Mouse (Mus musculus): ENCODE measurements around the gene Zfp334. TPM values are rescaled to one million over a fixed set of nuclear protein-coding genes. Genes with fewer than 3 reads are reported as not detected.
A peak's percentile ranks its signal among the peaks of the same experiment; 100 is the strongest.

Zfp334 gene
- polyA plus RNA-seq (2016; fragmentation: Nextera tagmentation; extraction: Ambion mirVana), result 22.9 and 24.0 TPM in 2 replicates

DNA sequence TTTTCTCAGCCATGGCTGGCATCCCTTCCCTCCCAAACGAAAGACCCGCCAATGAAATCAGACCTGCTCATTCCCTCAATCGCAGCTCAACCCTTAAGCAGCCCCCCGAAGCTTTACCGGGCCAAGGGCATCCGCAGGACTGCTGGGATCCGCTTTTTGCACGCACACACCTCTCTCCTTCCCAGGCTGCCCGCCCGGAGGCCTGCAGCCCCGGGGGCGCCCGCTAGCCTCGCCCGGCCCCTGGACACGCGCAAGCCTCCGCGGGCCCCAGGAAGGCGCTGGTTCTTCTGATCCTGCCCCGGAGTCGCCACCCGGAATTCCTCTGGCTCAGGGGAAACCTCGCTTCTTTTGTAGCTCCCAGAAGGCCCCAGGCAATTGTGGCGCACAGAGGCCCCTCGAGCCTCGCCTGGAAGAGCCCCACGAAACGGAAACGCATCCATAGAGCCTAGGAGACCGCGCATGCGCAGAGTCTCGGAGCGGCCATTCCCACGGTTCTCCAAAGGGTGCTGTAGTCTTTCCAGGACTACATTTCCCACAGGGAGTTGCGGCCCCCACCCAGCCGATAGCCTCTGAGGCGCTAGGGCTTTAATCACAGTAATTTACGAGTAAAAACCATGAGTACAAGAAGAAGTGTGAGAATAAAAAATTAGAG, at the start of gene Zfp334:
Gene Zfp334, minus strand, starts transcription at position 416 of the 652 bp plus-strand sequence.
- Histone ChIP-seq H3K36me3 (replicated peaks) (peaks cover 39% of the 10 kb centered on the region), H3K27me3 (no peaks in the 10 kb centered on the region), H3K9ac (peak within 1 kb of the TSS; percentile 93), H3K9me3 (no peaks in the 10 kb centered on the region), H3K4me2 (peak within 1 kb of the TSS; percentile 76), H3K4me1 (peaks cover 18% of the 10 kb centered on the region), H3K4me3 (replicated peaks) (peak within 1 kb of the TSS; percentile 81), H3K27ac (peak within 1 kb of the TSS; percentile 97)
- WGBS, result under 1% methylated on average over 40 of the region's 40 CpGs
- peak; percentile 93 for ATAC-seq (ENCODE audit: low FRiP score)

DNA sequence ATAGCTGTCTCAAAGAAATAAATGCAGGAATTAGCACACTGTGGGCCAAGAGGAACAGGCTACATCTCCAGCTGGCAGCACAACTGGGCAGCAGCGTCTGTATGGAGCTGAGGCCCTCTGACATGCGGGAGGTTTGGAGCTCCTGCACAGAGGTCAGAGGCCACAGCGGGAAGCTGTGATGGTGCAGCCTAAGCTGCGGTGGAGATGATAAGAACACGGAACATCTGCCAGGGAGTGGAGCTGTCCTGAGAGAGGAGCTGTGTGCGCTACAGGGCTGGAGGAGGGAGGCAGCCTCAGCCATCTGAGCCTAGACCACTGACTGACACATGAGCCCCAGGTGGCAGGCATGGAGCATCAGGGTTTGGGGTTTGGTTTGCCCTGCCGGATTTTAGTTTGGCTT, 40.6 kb upstream of the Zfp334 start:
- Histone ChIP-seq H3K4me2 (no peak overlapping the region), H3K36me3 (replicated peaks) (no peaks in the 10 kb centered on the region), H3K9me3 (no peaks in the 10 kb centered on the region), H3K27me3 (no peaks in the 10 kb centered on the region), H3K9ac (no peak overlapping the region), H3K4me3 (replicated peaks) (no peak overlapping the region), H3K27ac (no peak overlapping the region), H3K4me1 (no peaks in the 10 kb centered on the region)
- 67% methylated on average over 7 of the region's 7 CpGs for WGBS
- ATAC-seq (ENCODE audit: low FRiP score), result no peak

GRCm38 (mm10) chr2:165420195-165420594, 32.1 kb upstream of the Zfp334 start:
- no peaks in the 10 kb centered on the region for H3K27me3 ChIP-seq
- H3K4me1 ChIP-seq, result peaks cover 46% of the 10 kb centered on the region
- no peak overlapping the region for H3K9ac ChIP-seq
- no peaks in the 10 kb centered on the region for H3K36me3 ChIP-seq (replicated peaks)
- H3K9me3 ChIP-seq, result no peaks in the 10 kb centered on the region
- 46% methylated on average over 2 of the region's 2 CpGs for WGBS
- peak overlapping the region; percentile 10; the same call in 1 of the 2 replicates for H3K4me2 ChIP-seq
- H3K4me3 ChIP-seq (replicated peaks), result no peak overlapping the region
- ATAC-seq (ENCODE audit: low FRiP score), result no peak
- H3K27ac ChIP-seq, result peak overlapping the region; percentile 81

- peak overlapping the region; percentile 81 for H3K27ac ChIP-seq
- WGBS, result 61% methylated on average over 4 of the region's 4 CpGs
- no peaks in the 10 kb centered on the region for H3K36me3 ChIP-seq (replicated peaks)
- peak overlapping the region; percentile 10; the same call in 1 of the 2 replicates for H3K4me2 ChIP-seq
- no peaks in the 10 kb centered on the region for H3K9me3 ChIP-seq
- H3K4me1 ChIP-seq, result peaks cover 51% of the 10 kb centered on the region
- no peaks in the 10 kb centered on the region for H3K27me3 ChIP-seq
- no peak for ATAC-seq (ENCODE audit: low FRiP score)
- no peak overlapping the region for H3K9ac ChIP-seq
- no peak overlapping the region for H3K4me3 ChIP-seq (replicated peaks)
Measured at GRCm38 (mm10) chr2:165419670-165420111, 31.6 kb upstream of the Zfp334 start.

GRCm38 (mm10) chr2:165418577-165418976, 30.5 kb upstream of the Zfp334 start:
- Histone ChIP-seq H3K27ac (no peak overlapping the region), H3K9ac (no peak overlapping the region), H3K4me3 (replicated peaks) (no peak overlapping the region), H3K4me2 (no peak overlapping the region), H3K27me3 (no peaks in the 10 kb centered on the region), H3K4me1 (peaks cover 61% of the 10 kb centered on the region), H3K9me3 (no peaks in the 10 kb centered on the region), H3K36me3 (replicated peaks) (no peaks in the 10 kb centered on the region)
- 92% methylated on average over 2 of the region's 2 CpGs for WGBS
- no peak for ATAC-seq (ENCODE audit: low FRiP score)

DNA sequence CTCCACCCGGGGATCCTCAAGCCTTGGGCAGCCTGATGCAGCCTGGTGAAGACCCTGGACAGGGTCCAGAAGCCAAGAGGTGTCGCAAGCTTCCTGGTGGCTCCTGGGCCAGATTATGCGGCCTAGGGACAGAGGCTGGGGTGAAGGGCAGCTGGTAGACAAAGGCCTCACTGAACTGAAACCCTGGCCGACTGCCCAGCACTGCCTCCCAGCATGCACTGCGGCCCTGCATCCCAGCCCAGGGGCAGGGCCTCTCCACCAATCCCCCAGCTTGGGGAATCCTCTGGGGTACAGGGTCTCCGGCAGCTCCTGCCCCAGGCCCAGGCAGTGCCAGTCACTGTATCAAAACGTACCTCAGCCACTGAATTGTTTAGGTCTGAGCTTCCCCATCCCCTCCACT, 29.2 kb upstream of the Zfp334 start:
- no peak overlapping the region for H3K4me2 ChIP-seq
- H3K36me3 ChIP-seq (replicated peaks), result no peaks in the 10 kb centered on the region
- H3K9ac ChIP-seq, result no peak overlapping the region
- H3K4me3 ChIP-seq (replicated peaks), result no peak overlapping the region
- H3K4me1 ChIP-seq, result peaks cover 61% of the 10 kb centered on the region
- H3K27me3 ChIP-seq, result no peaks in the 10 kb centered on the region
- H3K9me3 ChIP-seq, result no peaks in the 10 kb centered on the region
- peak overlapping the region; percentile 74 for H3K27ac ChIP-seq
- 46% methylated on average over 7 of the region's 7 CpGs for WGBS
- ATAC-seq (ENCODE audit: low FRiP score), result 0 out of 2 replicates have a peak, but pooled peaks have one; percentile 15

DNA sequence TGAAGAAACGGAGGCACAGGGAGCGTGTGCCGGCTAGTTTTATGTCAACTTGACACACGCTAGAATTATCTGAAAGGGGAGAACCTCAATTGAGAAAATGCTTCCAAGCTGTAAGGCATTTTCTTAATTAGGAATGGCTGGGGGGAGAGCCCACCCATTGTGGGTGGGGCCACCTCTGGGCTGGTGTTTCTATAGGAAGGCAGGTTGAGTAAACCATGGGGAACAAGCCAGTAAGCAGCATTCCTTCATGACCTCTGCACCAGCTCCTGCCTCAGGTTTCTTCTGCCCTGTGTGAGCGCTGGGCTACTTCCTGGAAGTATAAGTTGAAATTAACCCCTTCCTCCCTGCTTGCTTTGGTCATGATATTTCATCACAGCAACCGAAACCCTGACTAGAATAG, 27.7 kb upstream of the Zfp334 start:
- H3K9ac ChIP-seq, result no peak overlapping the region
- peaks cover 60% of the 10 kb centered on the region for H3K4me1 ChIP-seq
- ATAC-seq (ENCODE audit: low FRiP score), result no peak
- no peaks in the 10 kb centered on the region for H3K27me3 ChIP-seq
- no peaks in the 10 kb centered on the region for H3K9me3 ChIP-seq
- H3K4me3 ChIP-seq (replicated peaks), result no peak overlapping the region
- H3K4me2 ChIP-seq, result no peak overlapping the region
- H3K36me3 ChIP-seq (replicated peaks), result no peaks in the 10 kb centered on the region
- WGBS, result 48% methylated on average over 6 of the region's 6 CpGs
- H3K27ac ChIP-seq, result peak overlapping the region; percentile 74; the same call in 1 of the 2 replicates

- H3K9ac ChIP-seq, result no peak overlapping the region
- ATAC-seq (ENCODE audit: low FRiP score), result no peak
- 35% methylated on average over 11 of the region's 11 CpGs for WGBS
- H3K4me1 ChIP-seq, result peaks cover 54% of the 10 kb centered on the region
- no peak overlapping the region for H3K4me3 ChIP-seq (replicated peaks)
- H3K4me2 ChIP-seq, result no peak overlapping the region
- H3K9me3 ChIP-seq, result no peaks in the 10 kb centered on the region
- no peaks in the 10 kb centered on the region for H3K27me3 ChIP-seq
- H3K27ac ChIP-seq, result peak overlapping the region; percentile 74
- no peaks in the 10 kb centered on the region for H3K36me3 ChIP-seq (replicated peaks)
Measured at GRCm38 (mm10) chr2:165415141-165415721, 27.2 kb upstream of the Zfp334 start.

- 80% methylated on average over 5 of the region's 5 CpGs for WGBS
- H3K36me3 ChIP-seq (replicated peaks), result no peaks in the 10 kb centered on the region
- peaks cover 45% of the 10 kb centered on the region for H3K4me1 ChIP-seq
- H3K4me2 ChIP-seq, result no peak overlapping the region
- no peak overlapping the region for H3K9ac ChIP-seq
- no peak for ATAC-seq (ENCODE audit: low FRiP score)
- H3K9me3 ChIP-seq, result no peaks in the 10 kb centered on the region
- H3K27me3 ChIP-seq, result peaks cover 1% of the 10 kb centered on the region; the same call in 1 of the 2 replicates
- H3K27ac ChIP-seq, result peak overlapping the region; percentile 74
- no peak overlapping the region for H3K4me3 ChIP-seq (replicated peaks)
Measured at GRCm38 (mm10) chr2:165414321-165414720, 26.3 kb upstream of the Zfp334 start.

DNA sequence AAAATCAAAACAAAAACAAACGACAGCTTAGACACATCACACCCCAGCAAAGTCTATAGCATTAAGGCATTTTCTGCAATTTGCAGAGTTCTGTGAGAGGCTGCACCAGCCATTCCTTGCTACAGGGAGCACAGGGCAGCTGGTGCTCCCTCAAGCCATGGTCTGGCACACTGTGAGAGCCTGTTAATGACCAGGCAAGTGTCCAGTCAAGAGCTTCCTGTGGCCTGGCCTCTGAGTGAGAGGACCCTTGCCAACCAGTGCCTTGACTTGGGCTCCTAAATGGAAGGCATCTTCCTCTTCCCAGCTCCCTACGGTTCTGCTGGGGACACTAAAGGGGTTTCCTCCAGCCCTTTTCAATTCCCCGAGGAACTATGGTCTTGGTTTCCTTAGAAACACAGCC, 25.8 kb upstream of the Zfp334 start:
- 52% methylated on average over 3 of the region's 3 CpGs for WGBS
- Histone ChIP-seq H3K27ac (0 out of 2 replicates have a peak overlapping the region, but pooled peaks have one; percentile 74), H3K27me3 (peaks cover 4% of the 10 kb centered on the region; the same call in 1 of the 2 replicates), H3K4me2 (no peak overlapping the region), H3K4me1 (peaks cover 41% of the 10 kb centered on the region), H3K9me3 (no peaks in the 10 kb centered on the region), H3K9ac (no peak overlapping the region), H3K4me3 (replicated peaks) (no peak overlapping the region), H3K36me3 (replicated peaks) (no peaks in the 10 kb centered on the region)
- ATAC-seq (ENCODE audit: low FRiP score), result no peak

DNA sequence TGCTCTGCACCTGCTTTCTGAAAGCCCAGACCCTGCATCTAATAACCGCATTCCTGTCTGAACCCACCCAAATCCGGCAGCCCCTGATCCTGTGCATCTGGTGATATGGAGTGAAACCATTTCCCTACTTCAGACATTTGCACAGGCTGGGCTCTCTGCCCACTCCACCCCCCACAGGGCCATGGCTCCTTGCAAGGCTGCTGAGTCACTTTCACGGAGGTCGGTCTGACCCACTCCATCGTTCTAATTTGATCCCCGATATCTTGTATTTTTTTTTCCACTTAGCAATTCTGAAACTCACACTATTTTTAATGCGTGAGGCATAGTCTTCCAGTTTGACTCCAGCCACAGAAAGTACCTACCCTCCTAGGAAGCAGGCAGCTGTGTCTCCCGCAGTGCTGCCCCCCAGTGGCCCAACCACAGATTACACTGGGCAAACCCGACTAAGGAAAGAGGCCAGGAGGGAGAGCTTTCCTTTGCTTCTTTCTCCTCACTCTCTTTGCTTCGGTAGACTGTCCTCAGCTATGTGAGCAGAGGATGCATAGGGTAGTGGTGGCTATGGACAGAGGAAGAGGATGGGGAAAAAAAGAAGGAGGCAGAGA, 19.7 kb upstream of the Zfp334 start:
- Histone ChIP-seq H3K27ac (no peak overlapping the region), H3K4me3 (replicated peaks) (no peak overlapping the region), H3K9me3 (no peaks in the 10 kb centered on the region), H3K27me3 (peaks cover 4% of the 10 kb centered on the region; the same call in 1 of the 2 replicates), H3K36me3 (replicated peaks) (no peaks in the 10 kb centered on the region), H3K4me1 (no peaks in the 10 kb centered on the region), H3K4me2 (no peak overlapping the region), H3K9ac (no peak overlapping the region)
- 45% methylated on average over 10 of the region's 10 CpGs for WGBS
- no peak for ATAC-seq (ENCODE audit: low FRiP score)

DNA sequence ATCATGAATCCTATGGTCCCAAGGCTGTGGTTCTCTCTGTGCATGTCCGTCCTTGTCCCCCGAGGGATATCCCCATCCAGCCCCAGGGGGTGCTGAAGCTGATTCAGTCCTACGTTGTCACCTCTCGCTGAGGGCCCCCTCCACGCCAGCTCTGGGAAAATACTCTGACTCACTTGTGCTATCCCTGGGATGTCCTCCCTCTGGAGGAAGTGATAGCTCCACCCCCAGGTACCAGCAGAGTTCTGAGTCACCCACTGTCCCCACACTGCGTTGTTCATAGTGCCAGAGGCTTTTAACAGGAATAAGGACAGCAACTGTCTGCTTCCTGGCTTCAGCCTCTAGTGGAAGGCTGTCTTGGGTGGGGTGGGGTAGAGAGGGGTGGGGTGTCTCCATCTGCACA, 17.3 kb upstream of the Zfp334 start:
- H3K4me3 ChIP-seq (replicated peaks), result no peak overlapping the region
- ATAC-seq (ENCODE audit: low FRiP score), result no peak
- WGBS, result 66% methylated on average over 6 of the region's 6 CpGs
- no peaks in the 10 kb centered on the region for H3K4me1 ChIP-seq
- no peak overlapping the region for H3K27ac ChIP-seq
- H3K9ac ChIP-seq, result no peak overlapping the region
- H3K36me3 ChIP-seq (replicated peaks), result no peaks in the 10 kb centered on the region
- H3K4me2 ChIP-seq, result no peak overlapping the region
- peaks cover 4% of the 10 kb centered on the region; the same call in 1 of the 2 replicates for H3K27me3 ChIP-seq
- no peaks in the 10 kb centered on the region for H3K9me3 ChIP-seq

All from forebrain, embryonic 12.5 days (tissue).